Mouse (Mus musculus) embryonic fibroblast, embryonic 13.5 days (primary cell): ENCODE measurements around the gene Hnrnpab.

Experiments
- CTCF ChIP-seq: IDR thresholded peaks from 2 replicates; pipeline ENCODE4 v1.5.1; 2011; ENCODE audit warnings: mild to moderate bottlenecking, control low read depth, low read length, moderate library complexity, borderline replicate concordance; ENCODE audit not compliant: insufficient read depth
- POLR2A ChIP-seq: IDR thresholded peaks from 2 replicates; pipeline ENCODE4 v1.6.1; 2011; ENCODE audit warnings: low read depth, mild to moderate bottlenecking, control low read depth, low read length, moderate library complexity

DNA sequence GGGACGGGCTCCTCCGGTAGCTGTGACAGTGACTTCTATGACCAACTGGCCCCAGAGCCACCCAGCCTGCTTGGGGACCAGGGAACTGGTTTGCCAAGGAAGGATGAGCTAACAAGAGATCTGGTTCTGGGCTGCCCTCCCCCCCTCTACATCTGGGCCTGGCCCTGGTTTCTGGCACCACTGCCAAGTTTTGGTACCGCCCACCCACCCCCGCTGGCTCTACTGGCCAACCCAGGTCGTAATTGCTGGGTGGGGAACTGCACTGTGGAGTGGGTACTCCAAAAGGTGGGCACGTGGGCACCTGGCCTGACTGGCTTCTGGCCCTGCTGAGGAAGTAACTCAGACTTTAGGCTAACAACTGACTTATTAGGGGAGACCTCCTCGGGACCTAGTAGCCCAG, 34.1 kb upstream of the Hnrnpab start:
- TF ChIP-seq POLR2A, result no peak
- no peak for TF ChIP-seq CTCF
